Mouse (Mus musculus): ENCODE data around the gene Gm44973. TPM values are rescaled to one million over a fixed set of nuclear protein-coding genes. Genes with fewer than 3 reads are reported as not detected.
"Not testable (repeated sequence)": the region's sequence is repeated elsewhere in the genome, so short reads cannot be mapped to it uniquely, and the experiment has no call there.

The Gm44973 gene
- polyA plus RNA-seq, 1 experiment = not detected

- H3K27ac ChIP-seq (ENCODE audit: insufficient read depth, low read length) = peak overlapping the region; percentile 41
- no peaks in the 10 kb centered on the region for H3K27me3 ChIP-seq (ENCODE audit: control insufficient read depth, insufficient read depth, low read length)
- TF ChIP-seq POLR2A (IDR thresholded peaks at IDR 0.05; ENCODE audit: borderline replicate concordance, insufficient read depth, low read length) = no peak
- no peak for TF ChIP-seq CTCF (IDR thresholded peaks at IDR 0.05; ENCODE audit: borderline replicate concordance, insufficient read depth, low read depth, low read length)
- WGBS = 53% methylated on average over 55 of the region's 55 CpGs
- DNase-seq = peak; percentile 35 to 38
- H3K4me1 ChIP-seq (ENCODE audit: control insufficient read depth, insufficient read depth, low read length) = peaks cover 3% of the 10 kb centered on the region
- H3K4me3 ChIP-seq (replicated peaks; ENCODE audit: insufficient read depth, low read depth, low read length) = peak overlapping the region; percentile 85
Measured at GRCm38 (mm10) chr7:4993347-4993998, 21.8 kb upstream of the Gm44973 start.

DNA sequence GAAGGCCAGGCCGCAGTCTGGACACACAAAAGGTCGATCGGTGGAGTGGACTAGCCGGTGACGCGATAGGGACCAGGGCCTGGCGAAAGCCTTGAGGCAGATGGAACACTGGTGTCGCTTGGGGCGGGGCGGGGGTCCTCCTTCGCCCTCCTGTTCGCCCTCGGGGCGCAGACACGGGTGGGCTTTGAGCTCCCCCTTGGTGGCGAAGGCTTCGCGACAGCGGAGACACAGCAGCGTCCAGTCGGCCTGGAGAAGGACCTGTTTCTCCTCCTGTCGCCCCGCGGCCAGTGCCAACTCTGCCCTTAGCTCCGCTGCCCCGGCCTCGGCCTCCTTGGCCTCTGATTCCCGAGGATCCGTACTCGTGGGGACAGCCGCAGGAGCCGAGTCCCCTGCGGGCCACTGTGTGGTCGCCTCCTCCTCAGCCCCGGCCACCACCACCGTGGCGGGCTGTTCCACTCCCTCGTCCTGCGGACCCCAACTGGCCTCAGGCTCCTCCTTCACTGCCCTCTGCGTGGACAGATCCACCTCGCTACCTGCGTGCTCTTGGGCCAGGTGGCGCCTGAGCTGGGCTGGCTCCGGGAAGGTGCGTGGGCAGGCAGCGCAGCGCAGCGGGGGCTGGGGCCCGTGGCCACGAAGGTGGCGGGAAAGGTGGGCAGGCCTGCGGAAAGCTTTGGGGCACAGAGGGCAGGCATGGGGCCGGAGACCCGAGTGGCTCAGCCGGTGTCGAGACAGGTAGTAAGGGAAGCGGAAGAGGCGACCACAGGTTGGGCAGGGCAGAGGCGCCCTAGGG, 21.1 kb upstream of the Gm44973 start:
- Histone ChIP-seq H3K27me3 (ENCODE audit: control insufficient read depth, insufficient read depth, low read length) (no peaks in the 10 kb centered on the region), H3K27ac (ENCODE audit: insufficient read depth, low read length) (peak overlapping the region; percentile 41), H3K4me3 (replicated peaks; ENCODE audit: insufficient read depth, low read depth, low read length) (peak overlapping the region; percentile 85), H3K4me1 (ENCODE audit: control insufficient read depth, insufficient read depth, low read length) (peaks cover 3% of the 10 kb centered on the region)
- WGBS = 55% methylated on average over 59 of the region's 59 CpGs
- no peak for TF ChIP-seq CTCF (IDR thresholded peaks at IDR 0.05; ENCODE audit: borderline replicate concordance, insufficient read depth, low read depth, low read length)
- TF ChIP-seq POLR2A (IDR thresholded peaks at IDR 0.05; ENCODE audit: borderline replicate concordance, insufficient read depth, low read length) = no peak
- peak; percentile 59 to 64 for DNase-seq

- Histone ChIP-seq H3K4me3 (replicated peaks; ENCODE audit: insufficient read depth, low read depth, low read length) (peak overlapping the region; percentile 85), H3K4me1 (ENCODE audit: control insufficient read depth, insufficient read depth, low read length) (peaks cover 3% of the 10 kb centered on the region), H3K27ac (ENCODE audit: insufficient read depth, low read length) (peak overlapping the region; percentile 60), H3K27me3 (ENCODE audit: control insufficient read depth, insufficient read depth, low read length) (no peaks in the 10 kb centered on the region)
- 4% methylated on average over 19 of the region's 19 CpGs for WGBS
- DNase-seq = no peak
- TF ChIP-seq CTCF (IDR thresholded peaks at IDR 0.05; ENCODE audit: borderline replicate concordance, insufficient read depth, low read depth, low read length) = no peak
Measured at GRCm38 (mm10) chr7:4995268-4996002, 19.9 kb upstream of the Gm44973 start.

- peak; percentile 95 to 98 for DNase-seq
- peak within 1 kb of the TSS; percentile 60 for H3K27ac ChIP-seq (ENCODE audit: insufficient read depth, low read length)
- peaks cover 3% of the 10 kb centered on the region for H3K4me1 ChIP-seq (ENCODE audit: control insufficient read depth, insufficient read depth, low read length)
- WGBS = 3% methylated on average over 21 of the region's 26 CpGs
- no peaks in the 10 kb centered on the region for H3K27me3 ChIP-seq (ENCODE audit: control insufficient read depth, insufficient read depth, low read length)
- no peak for TF ChIP-seq CTCF (IDR thresholded peaks at IDR 0.05; ENCODE audit: borderline replicate concordance, insufficient read depth, low read depth, low read length)
- peak; percentile 83 for TF ChIP-seq POLR2A (IDR thresholded peaks at IDR 0.05; ENCODE audit: borderline replicate concordance, insufficient read depth, low read length)
- peak within 1 kb of the TSS; percentile 85 for H3K4me3 ChIP-seq (replicated peaks; ENCODE audit: insufficient read depth, low read depth, low read length)
Measured at GRCm38 (mm10) chr7:4996003-4996895, 19.0 kb upstream of the Gm44973 start, which contains the start of gene Zfp579. Zfp579 (minus strand) TSS chr7:4996158.

- Histone ChIP-seq H3K4me3 (replicated peaks; ENCODE audit: insufficient read depth, low read depth, low read length) (peak overlapping the region; percentile 85), H3K27ac (ENCODE audit: insufficient read depth, low read length) (peak overlapping the region; percentile 48; the same call in 1 of the 2 replicates), H3K27me3 (ENCODE audit: control insufficient read depth, insufficient read depth, low read length) (no peaks in the 10 kb centered on the region), H3K4me1 (ENCODE audit: control insufficient read depth, insufficient read depth, low read length) (peaks cover 3% of the 10 kb centered on the region)
- 42% methylated on average over 8 of the region's 8 CpGs for WGBS
- TF ChIP-seq POLR2A (IDR thresholded peaks at IDR 0.05; ENCODE audit: borderline replicate concordance, insufficient read depth, low read length) (no peak), CTCF (IDR thresholded peaks at IDR 0.05; ENCODE audit: borderline replicate concordance, insufficient read depth, low read depth, low read length) (no peak)
- no peak for DNase-seq
Measured at GRCm38 (mm10) chr7:4996934-4997333, 18.4 kb upstream of the Gm44973 start.

DNA sequence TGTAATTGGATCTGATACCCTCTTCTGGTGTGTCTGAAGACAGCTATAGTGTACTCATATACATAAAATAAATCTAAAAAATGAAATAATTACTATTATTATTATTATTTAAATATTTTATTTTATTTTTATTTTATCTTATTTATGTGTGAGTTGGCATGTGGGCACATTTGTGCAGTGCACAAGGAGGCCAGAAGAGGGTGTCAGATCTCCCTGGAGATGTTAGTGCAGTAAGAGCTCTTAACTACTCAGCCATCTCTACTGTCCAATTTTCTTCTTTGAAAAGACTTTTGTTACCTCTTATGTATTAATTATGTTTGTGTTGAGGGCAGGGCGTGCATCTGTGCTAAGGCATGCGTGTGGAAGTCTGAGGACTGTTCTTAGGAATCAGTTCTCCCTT, 15.4 kb upstream of the Gm44973 start:
- DNase-seq = no peak
- WGBS = 70% methylated on average over 2 of the region's 2 CpGs
- H3K27ac ChIP-seq (ENCODE audit: insufficient read depth, low read length) = no peak overlapping the region
- no peaks in the 10 kb centered on the region for H3K4me1 ChIP-seq (ENCODE audit: control insufficient read depth, insufficient read depth, low read length)
- no peak for TF ChIP-seq POLR2A (IDR thresholded peaks at IDR 0.05; ENCODE audit: borderline replicate concordance, insufficient read depth, low read length)
- peak; percentile 34; the same call in 1 of the 2 replicates for TF ChIP-seq CTCF (IDR thresholded peaks at IDR 0.05; ENCODE audit: borderline replicate concordance, insufficient read depth, low read depth, low read length)
- H3K27me3 ChIP-seq (ENCODE audit: control insufficient read depth, insufficient read depth, low read length) = no peaks in the 10 kb centered on the region
- H3K4me3 ChIP-seq (replicated peaks; ENCODE audit: insufficient read depth, low read depth, low read length) = no peak overlapping the region

- not testable (repeated sequence) for H3K4me3 ChIP-seq (replicated peaks; ENCODE audit: insufficient read depth, low read depth, low read length); H3K27ac ChIP-seq (ENCODE audit: insufficient read depth, low read length); H3K4me1 ChIP-seq (ENCODE audit: control insufficient read depth, insufficient read depth, low read length); DNase-seq; H3K27me3 ChIP-seq (ENCODE audit: control insufficient read depth, insufficient read depth, low read length)
- 63% methylated on average over 8 of the region's 8 CpGs for WGBS
Measured at GRCm38 (mm10) chr7:5002876-5003275, 12.4 kb upstream of the Gm44973 start.
